Mouse (Mus musculus) hindbrain, embryonic 12.5 days (tissue): Measurements from ENCODE around the gene Fermt3. TPM values are rescaled to one million over a fixed set of nuclear protein-coding genes. Genes with fewer than 3 reads are reported as not detected.

Experiments used
- ATAC-seq: fragments of 200-750 bp; cut with Nextera tagmentation; 2 replicates; pipeline ENCODE4 v1.8.0; 2017; ENCODE audit warnings: moderate TSS enrichment; ENCODE audit not compliant: low FRiP score
- H3K27ac ChIP-seq: fragments of 300-500 bp; sonication (generic); 2 replicates; pipeline ENCODE4 v1.5.1; 2016; ENCODE audit warnings: mild to moderate bottlenecking
- H3K27me3 ChIP-seq: fragments of 300-500 bp; sonication (generic); 2 replicates; pipeline ENCODE4 v1.6.1; 2016; ENCODE audit warnings: mild to moderate bottlenecking
- H3K36me3 ChIP-seq: fragments of 300-500 bp; sonication (generic); 2 replicates; pipeline ENCODE4 v1.6.1; 2016; ENCODE audit warnings: mild to moderate bottlenecking
- H3K4me1 ChIP-seq: fragments of 300-500 bp; sonication (generic); 2 replicates; pipeline ENCODE4 v1.6.1; 2016
- H3K4me2 ChIP-seq: fragments of 300-500 bp; sonication (generic); replicated peaks from 2 replicates; pipeline ENCODE4 v1.6.1; 2016; ENCODE audit warnings: mild to moderate bottlenecking
- H3K4me3 ChIP-seq: fragments of 300-500 bp; sonication (generic); 2 replicates; pipeline ENCODE4 v1.5.1; 2016; ENCODE audit warnings: mild to moderate bottlenecking
- H3K9ac ChIP-seq: fragments of 300-500 bp; sonication (generic); 2 replicates; pipeline ENCODE4 v1.6.1; 2016; ENCODE audit warnings: mild to moderate bottlenecking, moderate library complexity
- H3K9me3 ChIP-seq: fragments of 300-500 bp; sonication (generic); replicated peaks from 2 replicates; pipeline ENCODE4 v1.6.1; 2016; ENCODE audit warnings: mild to moderate bottlenecking
- WGBS: fragments of 180-500 bp; shearing (Covaris S2); methylation state at CpG from one replicate; pipeline ENCODE4 v1.1.7; 2016; 5-methylcytosine and 5-hydroxymethylcytosine counted together
- polyA plus RNA-seq: library from polyadenylated mRNA; unstranded; fragments of >200 nt; fragmentation: Nextera tagmentation; extraction: Ambion mirVana; gene quantifications from 2 replicates; pipeline ENCODE4 v1.2.1, GENCODE M21; 2016

Gene Fermt3
- polyA plus RNA-seq, result 6.3 and 6.5 TPM in 2 replicates

- no peak within 1 kb of the TSS for H3K27ac ChIP-seq
- H3K36me3 ChIP-seq, result peaks cover 70% of the 10 kb centered on the region
- no peaks in the 10 kb centered on the region for H3K9me3 ChIP-seq
- H3K4me1 ChIP-seq, result no peaks in the 10 kb centered on the region
- no peak for ATAC-seq
- no peaks in the 10 kb centered on the region for H3K27me3 ChIP-seq
- H3K9ac ChIP-seq, result no peak within 1 kb of the TSS
- 83% methylated on average over 5 of the region's 5 CpGs for WGBS
- H3K4me3 ChIP-seq, result no peak within 1 kb of the TSS
- H3K4me2 ChIP-seq, result no peak within 1 kb of the TSS
Measured at GRCm38 (mm10) chr19:7019191-7019590, at the start of gene Fermt3. TSS of gene Fermt3 (minus strand) at chr19:7019469.

- no peak overlapping the region for H3K4me3 ChIP-seq
- ATAC-seq, result peak; percentile 52
- H3K36me3 ChIP-seq, result no peaks in the 10 kb centered on the region
- peaks cover 70% of the 10 kb centered on the region for H3K4me1 ChIP-seq
- 0 out of 2 replicates have a peak overlapping the region, but pooled peaks have one; percentile 2 for H3K9ac ChIP-seq
- H3K27me3 ChIP-seq, result peaks cover 44% of the 10 kb centered on the region
- H3K9me3 ChIP-seq, result no peaks in the 10 kb centered on the region
- H3K4me2 ChIP-seq, result peak overlapping the region; percentile 26; the same call in 1 of the 2 replicates
- H3K27ac ChIP-seq, result peak overlapping the region; percentile 64
- 4% methylated on average over 14 of the region's 14 CpGs for WGBS
Measured at GRCm38 (mm10) chr19:7068136-7068535, 48.9 kb upstream of the Fermt3 start.

GRCm38 (mm10) chr19:7067344-7068050 is 48.2 kb upstream of the Fermt3 start:
- H3K4me3 ChIP-seq, result no peak overlapping the region
- H3K4me2 ChIP-seq, result no peak overlapping the region; the same call in 1 of the 2 replicates
- peaks cover 38% of the 10 kb centered on the region for H3K27me3 ChIP-seq
- peaks cover 64% of the 10 kb centered on the region for H3K4me1 ChIP-seq
- no peaks in the 10 kb centered on the region for H3K36me3 ChIP-seq
- H3K9ac ChIP-seq, result peak overlapping the region; percentile 2; the same call in 1 of the 2 replicates
- WGBS, result 51% methylated on average over 20 of the region's 20 CpGs
- H3K27ac ChIP-seq, result 0 out of 2 replicates have a peak overlapping the region, but pooled peaks have one; percentile 40
- ATAC-seq, result peak; percentile 4; the same call in 1 of the 2 replicates
- no peaks in the 10 kb centered on the region for H3K9me3 ChIP-seq

- peak overlapping the region; percentile 48; the same call in 1 of the 2 replicates for H3K27ac ChIP-seq
- no peak overlapping the region for H3K9ac ChIP-seq
- no peak overlapping the region for H3K4me3 ChIP-seq
- H3K36me3 ChIP-seq, result no peaks in the 10 kb centered on the region
- H3K9me3 ChIP-seq, result no peaks in the 10 kb centered on the region
- ATAC-seq, result no peak
- 40% methylated on average over 7 of the region's 8 CpGs for WGBS
- H3K27me3 ChIP-seq, result peaks cover 32% of the 10 kb centered on the region
- H3K4me2 ChIP-seq, result 0 out of 2 replicates have a peak overlapping the region, but pooled peaks have one; percentile 17
- H3K4me1 ChIP-seq, result peaks cover 59% of the 10 kb centered on the region
Measured at GRCm38 (mm10) chr19:7066828-7067342, 47.6 kb upstream of the Fermt3 start.

GRCm38 (mm10) chr19:7066034-7066827 is 47.0 kb upstream of the Fermt3 start:
- no peak overlapping the region for H3K9ac ChIP-seq
- no peak for ATAC-seq
- H3K4me3 ChIP-seq, result no peak overlapping the region
- peaks cover 54% of the 10 kb centered on the region for H3K4me1 ChIP-seq
- H3K9me3 ChIP-seq, result no peaks in the 10 kb centered on the region
- peak overlapping the region; percentile 17; the same call in 1 of the 2 replicates for H3K4me2 ChIP-seq
- no peaks in the 10 kb centered on the region for H3K36me3 ChIP-seq
- WGBS, result 33% methylated on average over 15 of the region's 15 CpGs
- peaks cover 26% of the 10 kb centered on the region for H3K27me3 ChIP-seq
- H3K27ac ChIP-seq, result peak overlapping the region; percentile 48; the same call in 1 of the 2 replicates

- peak; percentile 46 for ATAC-seq
- 5% methylated on average over 3 of the region's 3 CpGs for WGBS
Measured at GRCm38 (mm10) chr19:7064571-7064970, 45.3 kb upstream of the Fermt3 start.

GRCm38 (mm10) chr19:7062916-7063315 is 43.6 kb upstream of the Fermt3 start:
- Histone ChIP-seq H3K9ac (no peak overlapping the region), H3K4me1 (peaks cover 27% of the 10 kb centered on the region), H3K4me2 (no peak overlapping the region), H3K27ac (no peak overlapping the region), H3K36me3 (no peaks in the 10 kb centered on the region), H3K27me3 (peaks cover 38% of the 10 kb centered on the region), H3K9me3 (no peaks in the 10 kb centered on the region), H3K4me3 (no peak overlapping the region)
- ATAC-seq, result no peak
- WGBS, result 91% methylated on average over 8 of the region's 8 CpGs

More at GRCm38 (mm10) chr19:7064571-7064970, 45.3 kb upstream of the Fermt3 start:
- H3K4me2 ChIP-seq, result no peak overlapping the region
- no peaks in the 10 kb centered on the region for H3K9me3 ChIP-seq
- H3K4me1 ChIP-seq, result peaks cover 38% of the 10 kb centered on the region
- no peaks in the 10 kb centered on the region for H3K36me3 ChIP-seq
- H3K27me3 ChIP-seq, result peaks cover 31% of the 10 kb centered on the region
- H3K4me3 ChIP-seq, result no peak overlapping the region
- no peak overlapping the region for H3K9ac ChIP-seq
- H3K27ac ChIP-seq, result no peak overlapping the region

- peaks cover 27% of the 10 kb centered on the region for H3K4me1 ChIP-seq
- H3K27ac ChIP-seq, result no peak overlapping the region
- H3K4me2 ChIP-seq, result no peak overlapping the region
- H3K9ac ChIP-seq, result no peak overlapping the region
- H3K9me3 ChIP-seq, result no peaks in the 10 kb centered on the region
- H3K4me3 ChIP-seq, result no peak overlapping the region
- ATAC-seq, result no peak
- H3K27me3 ChIP-seq, result peaks cover 37% of the 10 kb centered on the region
- WGBS, result 86% methylated on average over 5 of the region's 5 CpGs
- no peaks in the 10 kb centered on the region for H3K36me3 ChIP-seq
Measured at GRCm38 (mm10) chr19:7062110-7062509, 42.8 kb upstream of the Fermt3 start.

- Histone ChIP-seq H3K9ac (no peak overlapping the region), H3K4me3 (peak overlapping the region; percentile 61; the same call in 1 of the 2 replicates), H3K27me3 (peaks cover 46% of the 10 kb centered on the region), H3K36me3 (no peaks in the 10 kb centered on the region), H3K4me2 (peak overlapping the region; percentile 99), H3K27ac (no peak overlapping the region), H3K4me1 (peaks cover 24% of the 10 kb centered on the region), H3K9me3 (no peaks in the 10 kb centered on the region)
- WGBS, result 59% methylated on average over 6 of the region's 6 CpGs
- ATAC-seq, result no peak
Measured at GRCm38 (mm10) chr19:7058541-7058940, 39.3 kb upstream of the Fermt3 start.

GRCm38 (mm10) chr19:7057722-7058207 is 38.5 kb upstream of the Fermt3 start:
- Histone ChIP-seq H3K4me2 (peak overlapping the region; percentile 99), H3K27me3 (peaks cover 44% of the 10 kb centered on the region), H3K36me3 (no peaks in the 10 kb centered on the region), H3K9me3 (no peaks in the 10 kb centered on the region), H3K4me1 (peaks cover 24% of the 10 kb centered on the region), H3K27ac (no peak overlapping the region), H3K9ac (0 out of 2 replicates have a peak overlapping the region, but pooled peaks have one; percentile 9), H3K4me3 (peak overlapping the region; percentile 61)
- ATAC-seq, result peak; percentile 72
- WGBS, result under 1% methylated on average over 15 of the region's 15 CpGs

- peak overlapping the region; percentile 99 for H3K4me2 ChIP-seq
- ATAC-seq, result peak; percentile 62
- WGBS, result 5% methylated on average over 16 of the region's 16 CpGs
- H3K27ac ChIP-seq, result no peak overlapping the region
- H3K9me3 ChIP-seq, result no peaks in the 10 kb centered on the region
- peak overlapping the region; percentile 61 for H3K4me3 ChIP-seq
- H3K27me3 ChIP-seq, result peaks cover 44% of the 10 kb centered on the region
- H3K4me1 ChIP-seq, result peaks cover 24% of the 10 kb centered on the region
- peak overlapping the region; percentile 65 for H3K9ac ChIP-seq
- no peaks in the 10 kb centered on the region for H3K36me3 ChIP-seq
Measured at GRCm38 (mm10) chr19:7057126-7057721, 38.0 kb upstream of the Fermt3 start.
